Mouse (Mus musculus) lung, embryonic 15.5 days (tissue): Measurements from ENCODE around the gene Serpina10. TPM values are rescaled to one million over a fixed set of nuclear protein-coding genes. Genes with fewer than 3 reads are reported as not detected.

Experiments
- ATAC-seq: fragments of 200-750 bp; cut with Nextera tagmentation; 2 replicates; pipeline ENCODE4 v1.8.0; 2017; ENCODE audit warnings: moderate number of reproducible peaks, borderline replicate concordance; ENCODE audit not compliant: low FRiP score, low TSS enrichment; ENCODE audit errors: extremely low read depth
- H3K27ac ChIP-seq: fragments of 300-500 bp; sonication (generic); 2 replicates; pipeline ENCODE4 v1.5.1; 2015; ENCODE audit warnings: moderate library complexity, mild to moderate bottlenecking, inconsistent platforms
- H3K27me3 ChIP-seq: fragments of 300-500 bp; sonication (generic); 2 replicates; pipeline ENCODE4 v1.6.1; 2015; ENCODE audit warnings: inconsistent platforms
- H3K36me3 ChIP-seq: fragments of 300-500 bp; sonication (generic); 2 replicates; pipeline ENCODE4 v1.6.1; 2015; ENCODE audit warnings: inconsistent platforms
- H3K4me1 ChIP-seq: fragments of 300-500 bp; sonication (generic); 2 replicates; pipeline ENCODE4 v1.6.1; 2015; ENCODE audit warnings: inconsistent platforms
- H3K4me2 ChIP-seq: fragments of 300-500 bp; sonication (generic); 2 replicates; pipeline ENCODE4 v1.6.1; 2015; ENCODE audit warnings: inconsistent platforms, mild to moderate bottlenecking, moderate library complexity
- H3K4me3 ChIP-seq: fragments of 300-500 bp; sonication (generic); 2 replicates; pipeline ENCODE4 v1.5.1; 2015; ENCODE audit warnings: mild to moderate bottlenecking, inconsistent platforms
- H3K9ac ChIP-seq: fragments of 300-500 bp; sonication (generic); 2 replicates; pipeline ENCODE4 v1.6.1; 2015; ENCODE audit warnings: inconsistent platforms
- H3K9me3 ChIP-seq: fragments of 300-500 bp; sonication (generic); 2 replicates; pipeline ENCODE4 v1.6.1; 2016; ENCODE audit warnings: inconsistent platforms
- WGBS: fragments of 180-500 bp; shearing (Covaris S2); methylation state at CpG from one replicate; pipeline ENCODE4 v1.1.7; 2015; 5-methylcytosine and 5-hydroxymethylcytosine counted together
- polyA plus RNA-seq: library from polyadenylated mRNA; unstranded; fragments of >200 nt; fragmentation: Nextera tagmentation; extraction: Ambion mirVana; gene quantifications from 2 replicates; pipeline ENCODE4 v1.2.1, GENCODE M21; 2015

Gene Serpina10
- polyA plus RNA-seq, 1 experiment from 2014 or later: 0.24 TPM

DNA sequence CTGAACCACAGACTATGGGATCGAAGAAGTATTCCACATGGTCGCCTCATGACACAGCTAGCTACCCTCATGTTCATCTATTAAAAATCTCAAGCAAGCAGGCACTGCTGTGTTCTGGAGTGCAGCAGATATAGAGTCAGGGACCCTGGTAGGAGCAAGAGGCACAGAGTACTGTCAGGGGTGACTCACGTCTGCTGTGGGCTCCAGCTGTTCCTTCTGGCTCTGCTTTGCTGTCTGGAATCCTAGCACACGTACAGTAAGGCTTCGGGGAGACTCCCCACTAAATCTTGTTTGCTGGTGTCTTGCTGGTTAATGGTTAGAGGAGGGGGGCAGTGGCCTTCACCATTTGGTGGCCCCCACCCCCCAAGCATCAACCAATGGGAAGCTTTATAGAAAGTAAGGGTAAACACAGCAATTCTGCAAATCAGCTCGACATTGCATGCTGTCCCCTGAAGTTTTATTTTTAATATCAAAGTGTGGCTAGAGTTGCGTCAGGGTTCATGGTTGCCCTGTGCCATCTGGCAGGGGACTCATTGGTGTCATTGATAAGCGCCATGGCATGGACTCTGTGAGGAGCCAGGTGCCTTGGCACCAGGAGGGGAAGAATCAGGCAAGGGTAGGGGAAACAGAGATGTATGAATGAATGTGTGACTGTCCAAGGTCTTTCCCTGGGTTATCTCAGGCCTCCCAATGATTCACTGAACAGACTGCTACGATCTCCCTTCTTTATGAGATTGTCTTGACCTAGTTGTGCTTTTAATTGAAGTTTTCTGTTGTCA is 25.8 kb upstream of the Serpina10 start, which contains the start of gene Serpina6:
Serpina6 (minus strand) TSS at position 365 of the 779 bp plus-strand sequence.
- Histone ChIP-seq H3K4me2 (no peak within 1 kb of the TSS), H3K36me3 (no peaks in the 10 kb centered on the region), H3K4me1 (peaks cover 6% of the 10 kb centered on the region; the same call in 1 of the 2 replicates), H3K27me3 (no peaks in the 10 kb centered on the region), H3K27ac (no peak within 1 kb of the TSS), H3K9ac (no peak within 1 kb of the TSS), H3K4me3 (no peak within 1 kb of the TSS), H3K9me3 (no peaks in the 10 kb centered on the region)
- ATAC-seq: no peak
- WGBS: 64% methylated on average over 9 of the region's 9 CpGs

DNA sequence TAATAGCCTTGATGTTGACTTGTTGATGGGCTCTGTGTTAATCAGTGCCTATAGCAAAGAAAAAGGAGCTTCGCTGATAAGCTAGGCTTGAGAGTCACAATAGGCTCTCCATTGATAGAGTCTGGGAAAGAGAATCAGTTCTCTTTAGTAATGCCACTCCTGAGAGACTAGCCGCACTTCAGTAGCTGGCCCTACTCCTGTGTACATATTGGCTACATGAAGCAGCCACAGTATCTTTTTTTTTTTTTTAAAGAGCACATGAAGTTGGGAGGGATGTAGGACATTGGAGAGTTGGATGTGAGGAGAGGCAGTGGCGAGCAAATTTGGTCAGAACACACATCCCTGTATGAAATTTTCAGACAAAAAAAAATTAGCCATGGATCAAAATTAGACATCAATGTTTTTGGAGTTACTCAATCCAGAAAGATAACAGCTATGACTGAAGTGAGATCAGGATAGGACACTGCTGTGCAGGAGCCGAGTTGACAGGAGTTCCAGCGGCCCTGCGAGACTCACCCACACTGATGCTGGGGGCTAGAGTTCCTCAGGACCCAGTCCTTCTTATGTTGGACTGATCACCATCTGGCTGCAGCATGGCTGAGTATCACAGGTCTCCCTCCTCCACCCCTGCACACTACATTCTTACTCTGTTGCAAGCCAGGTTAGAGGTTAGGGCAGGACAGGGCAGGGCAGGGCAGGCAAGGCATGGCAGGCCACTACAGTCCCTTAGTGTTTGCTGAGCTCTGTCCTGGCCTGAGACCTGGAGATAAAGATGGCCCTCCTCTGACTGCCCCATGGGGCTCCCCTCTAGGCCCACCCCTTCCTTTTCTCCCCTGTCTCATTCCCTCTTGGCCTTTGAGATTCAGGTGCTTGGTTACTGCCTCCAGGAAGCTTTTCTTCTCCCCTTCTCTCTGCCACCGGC is 24.1 kb upstream of the Serpina10 start:
- H3K36me3 ChIP-seq: no peaks in the 10 kb centered on the region
- H3K27ac ChIP-seq: no peak overlapping the region
- H3K4me1 ChIP-seq: peaks cover 6% of the 10 kb centered on the region; the same call in 1 of the 2 replicates
- H3K4me3 ChIP-seq: no peak overlapping the region
- no peak overlapping the region for H3K4me2 ChIP-seq
- peak; percentile 31 for ATAC-seq
- no peaks in the 10 kb centered on the region for H3K9me3 ChIP-seq
- H3K9ac ChIP-seq: no peak overlapping the region
- H3K27me3 ChIP-seq: no peaks in the 10 kb centered on the region
- 46% methylated on average over 7 of the region's 7 CpGs for WGBS

DNA sequence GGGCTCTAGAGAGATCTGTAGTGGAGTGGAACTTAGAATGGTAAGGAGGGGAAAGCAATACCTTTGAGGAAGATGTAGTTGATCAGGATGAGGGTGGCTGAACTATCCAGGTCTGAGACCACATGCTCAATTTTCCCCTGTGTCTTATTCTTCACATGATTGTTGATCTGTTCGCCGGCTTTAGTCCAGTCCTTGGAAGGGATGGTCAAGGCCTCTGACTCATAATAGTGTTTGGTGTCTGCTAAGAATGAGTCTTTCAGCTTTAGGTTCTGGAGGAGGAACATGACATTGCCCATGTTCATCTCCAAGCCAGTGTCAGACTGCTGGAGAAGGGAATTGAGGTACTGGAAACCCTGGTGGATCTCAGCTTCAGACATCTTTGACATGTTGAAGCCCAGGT is 22.6 kb upstream of the Serpina10 start:
- H3K27me3 ChIP-seq: no peaks in the 10 kb centered on the region
- H3K4me1 ChIP-seq: peaks cover 6% of the 10 kb centered on the region; the same call in 1 of the 2 replicates
- H3K4me3 ChIP-seq: no peak overlapping the region
- no peaks in the 10 kb centered on the region for H3K36me3 ChIP-seq
- no peak overlapping the region for H3K4me2 ChIP-seq
- no peak overlapping the region for H3K27ac ChIP-seq
- WGBS: 92% methylated on average over 2 of the region's 2 CpGs
- no peaks in the 10 kb centered on the region for H3K9me3 ChIP-seq
- ATAC-seq: no peak
- no peak overlapping the region for H3K9ac ChIP-seq

DNA sequence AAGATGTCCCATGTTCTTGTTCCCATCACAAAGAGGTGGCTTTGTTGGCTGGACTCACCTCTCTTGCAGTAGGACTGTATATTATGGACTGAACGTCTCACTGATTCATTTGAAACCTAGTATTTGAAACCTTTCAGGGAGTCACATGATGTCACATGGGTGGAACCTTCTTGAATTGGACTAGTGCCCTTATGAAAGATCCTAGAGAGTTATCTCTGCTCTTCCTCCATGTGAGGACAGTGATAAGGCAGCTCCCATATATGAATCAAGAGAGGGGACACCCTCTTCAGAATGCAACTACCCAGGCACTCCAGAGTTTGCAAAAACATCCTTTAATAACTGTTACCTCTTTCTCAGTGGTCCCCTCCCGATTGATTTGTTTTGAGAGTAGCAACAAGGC is 15.1 kb upstream of the Serpina10 start:
- no peak overlapping the region for H3K4me3 ChIP-seq
- no peak overlapping the region for H3K9ac ChIP-seq
- H3K4me2 ChIP-seq: no peak overlapping the region
- ATAC-seq: no peak
- no peak overlapping the region for H3K27ac ChIP-seq
- no peaks in the 10 kb centered on the region for H3K36me3 ChIP-seq
- H3K9me3 ChIP-seq: no peaks in the 10 kb centered on the region
- no peaks in the 10 kb centered on the region for H3K27me3 ChIP-seq
- WGBS: 80% methylated on average over 2 of the region's 2 CpGs
- no peaks in the 10 kb centered on the region for H3K4me1 ChIP-seq

DNA sequence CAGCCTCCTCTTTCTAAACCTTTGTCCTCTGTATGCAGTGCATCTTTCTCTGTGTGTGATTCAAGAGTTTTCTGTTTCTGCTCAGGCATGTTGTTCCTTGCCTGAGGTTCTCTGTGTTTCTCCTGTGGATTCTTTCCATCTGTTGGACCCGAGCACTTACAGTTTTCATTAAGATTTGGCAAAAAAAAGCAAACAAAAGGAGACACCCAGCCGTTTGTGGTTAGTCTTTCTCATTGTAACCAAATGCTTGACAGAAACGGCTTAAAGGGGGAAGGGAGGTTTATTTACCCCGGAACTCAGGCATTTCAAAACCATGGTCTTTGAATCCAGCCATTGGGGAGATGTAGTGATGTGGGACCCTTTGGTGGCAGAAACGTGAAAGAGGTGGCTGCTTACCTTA is 13.4 kb upstream of the Serpina10 start:
- no peak overlapping the region for H3K9ac ChIP-seq
- H3K4me3 ChIP-seq: no peak overlapping the region
- H3K36me3 ChIP-seq: no peaks in the 10 kb centered on the region
- no peak overlapping the region for H3K27ac ChIP-seq
- H3K9me3 ChIP-seq: no peaks in the 10 kb centered on the region
- no peaks in the 10 kb centered on the region for H3K27me3 ChIP-seq
- no peak overlapping the region for H3K4me2 ChIP-seq
- no peak for ATAC-seq
- H3K4me1 ChIP-seq: no peaks in the 10 kb centered on the region
- 20% methylated on average over 5 of the region's 5 CpGs for WGBS

DNA sequence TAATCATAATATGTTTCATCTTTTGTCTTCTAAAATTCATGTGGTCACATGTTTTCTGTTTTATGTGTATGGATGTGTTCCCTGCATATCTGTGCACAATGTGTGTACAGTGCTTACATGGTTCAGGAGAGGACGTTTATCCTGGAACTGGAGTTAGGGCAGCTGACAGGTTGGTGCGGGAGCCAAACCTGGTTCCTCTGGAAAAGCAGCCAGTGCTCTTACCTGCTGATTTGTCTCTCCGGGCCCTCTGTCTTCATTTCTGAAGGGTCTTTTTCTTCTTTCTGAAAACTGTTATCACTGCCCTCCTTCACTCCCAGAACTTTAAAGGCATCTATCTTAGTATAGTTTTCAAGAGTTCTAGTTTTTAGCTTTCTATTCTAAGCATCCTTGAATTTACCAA is 12.6 kb upstream of the Serpina10 start:
- Histone ChIP-seq H3K36me3 (no peaks in the 10 kb centered on the region), H3K9ac (no peak overlapping the region), H3K4me3 (no peak overlapping the region), H3K4me2 (no peak overlapping the region), H3K27me3 (no peaks in the 10 kb centered on the region), H3K9me3 (no peaks in the 10 kb centered on the region), H3K27ac (no peak overlapping the region), H3K4me1 (no peaks in the 10 kb centered on the region)
- no peak for ATAC-seq
- 67% methylated on average over 3 of the region's 3 CpGs for WGBS

DNA sequence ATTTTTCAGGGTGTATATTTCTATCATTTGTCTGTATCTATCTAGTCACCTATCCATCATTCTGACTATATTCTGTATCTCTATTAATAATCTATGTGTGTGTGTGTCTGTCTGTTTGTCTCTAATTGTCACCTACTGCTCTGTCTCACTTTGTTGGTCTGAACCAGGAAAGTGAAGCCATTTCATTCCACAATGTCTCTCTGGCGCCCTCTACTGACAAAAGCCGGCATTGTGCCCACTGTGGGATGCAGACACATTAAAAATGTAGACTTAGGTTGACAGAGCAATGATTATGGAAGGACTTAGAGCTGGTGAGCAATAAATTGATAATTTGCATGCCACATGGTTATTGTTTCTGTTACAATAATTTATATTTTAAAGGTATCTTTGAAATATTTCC is 12.1 kb upstream of the Serpina10 start:
- WGBS: 0% methylated on average over 2 of the region's 2 CpGs
- no peak; the same call in 1 of the 2 replicates for ATAC-seq

DNA sequence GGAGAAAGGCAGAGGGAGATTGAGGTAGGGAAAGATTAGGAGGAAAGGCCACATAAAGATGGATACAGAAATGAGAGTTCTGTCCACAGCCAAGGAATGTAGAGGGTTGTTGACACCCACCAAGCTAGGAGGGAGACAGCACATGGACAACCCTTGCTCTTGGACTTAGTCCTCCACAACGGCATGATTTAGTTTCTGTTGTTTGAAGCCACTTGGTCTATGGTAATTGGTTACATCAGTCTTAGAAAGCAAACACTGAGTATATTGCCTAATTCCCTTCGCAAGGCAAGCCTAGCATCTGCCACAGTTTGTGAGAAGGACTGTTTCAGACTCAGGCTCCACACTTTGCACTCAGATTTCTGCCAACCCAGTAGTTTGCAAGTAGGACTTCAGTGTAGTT is 4.6 kb upstream of the Serpina10 start:
- Histone ChIP-seq H3K9me3 (no peaks in the 10 kb centered on the region), H3K4me2 (no peak overlapping the region), H3K27me3 (no peaks in the 10 kb centered on the region), H3K36me3 (no peaks in the 10 kb centered on the region), H3K4me1 (no peaks in the 10 kb centered on the region), H3K27ac (no peak overlapping the region), H3K4me3 (no peak overlapping the region), H3K9ac (no peak overlapping the region)
- ATAC-seq: no peak
- WGBS: 82% methylated on average over 2 of the region's 2 CpGs

More for the DNA sequence above, 12.1 kb upstream of the Serpina10 start:
- no peaks in the 10 kb centered on the region for H3K4me1 ChIP-seq
- H3K4me3 ChIP-seq: no peak overlapping the region
- no peak overlapping the region for H3K4me2 ChIP-seq
- H3K36me3 ChIP-seq: no peaks in the 10 kb centered on the region
- H3K27me3 ChIP-seq: no peaks in the 10 kb centered on the region
- no peak overlapping the region for H3K27ac ChIP-seq
- H3K9me3 ChIP-seq: no peaks in the 10 kb centered on the region
- H3K9ac ChIP-seq: no peak overlapping the region

DNA sequence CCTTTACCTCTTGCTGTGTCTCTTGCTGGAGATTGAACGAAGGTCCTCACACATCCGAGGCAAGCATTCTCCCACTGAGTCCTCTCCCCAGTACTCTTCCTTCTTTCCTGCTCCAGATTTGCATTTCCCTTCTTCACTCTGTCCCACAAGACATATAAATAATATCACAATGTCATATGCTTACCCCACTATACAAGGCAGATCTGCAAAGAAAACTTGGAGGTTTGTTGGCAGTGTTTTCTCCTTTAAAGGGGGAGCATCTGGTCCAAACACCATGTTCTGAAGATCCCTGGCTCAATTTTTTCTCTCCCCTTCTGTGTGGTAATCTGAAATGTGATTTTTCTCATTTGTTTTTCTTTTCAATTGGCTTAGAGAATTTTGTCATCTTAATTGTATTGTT is 3.2 kb upstream of the Serpina10 start:
- ATAC-seq: no peak
- WGBS: 78% methylated on average over 2 of the region's 2 CpGs
- no peaks in the 10 kb centered on the region for H3K9me3 ChIP-seq

DNA sequence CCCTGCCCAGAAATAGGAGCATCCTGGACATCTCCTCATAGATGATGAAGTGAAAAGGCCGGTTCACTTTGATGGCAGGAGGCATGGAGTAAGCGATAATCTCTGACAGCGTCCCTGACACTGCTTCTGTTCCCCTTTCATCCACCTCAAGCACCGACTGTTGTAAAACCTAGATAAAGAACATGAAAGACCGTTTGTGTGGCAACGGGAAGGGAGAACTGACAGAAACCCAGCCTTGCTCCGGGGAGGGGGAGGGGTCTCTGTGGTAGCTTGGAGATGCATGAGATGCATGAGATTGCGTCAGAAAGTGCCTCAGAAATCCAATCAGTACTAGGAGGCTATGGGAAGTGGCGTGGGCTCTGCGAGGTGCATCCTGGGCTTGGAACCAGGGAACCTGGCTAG is 14.4 kb downstream of the Serpina10 start:
- ATAC-seq: no peak
- Histone ChIP-seq H3K4me2 (no peak overlapping the region), H3K4me1 (no peaks in the 10 kb centered on the region), H3K36me3 (no peaks in the 10 kb centered on the region), H3K4me3 (no peak overlapping the region), H3K9ac (no peak overlapping the region), H3K27ac (no peak overlapping the region), H3K27me3 (no peaks in the 10 kb centered on the region), H3K9me3 (no peaks in the 10 kb centered on the region)
- 51% methylated on average over 10 of the region's 10 CpGs for WGBS

More for the DNA sequence above, 3.2 kb upstream of the Serpina10 start:
- Histone ChIP-seq H3K36me3 (no peaks in the 10 kb centered on the region), H3K27ac (no peak overlapping the region), H3K4me2 (no peak overlapping the region), H3K27me3 (no peaks in the 10 kb centered on the region), H3K4me3 (no peak overlapping the region), H3K4me1 (no peaks in the 10 kb centered on the region), H3K9ac (no peak overlapping the region)

DNA sequence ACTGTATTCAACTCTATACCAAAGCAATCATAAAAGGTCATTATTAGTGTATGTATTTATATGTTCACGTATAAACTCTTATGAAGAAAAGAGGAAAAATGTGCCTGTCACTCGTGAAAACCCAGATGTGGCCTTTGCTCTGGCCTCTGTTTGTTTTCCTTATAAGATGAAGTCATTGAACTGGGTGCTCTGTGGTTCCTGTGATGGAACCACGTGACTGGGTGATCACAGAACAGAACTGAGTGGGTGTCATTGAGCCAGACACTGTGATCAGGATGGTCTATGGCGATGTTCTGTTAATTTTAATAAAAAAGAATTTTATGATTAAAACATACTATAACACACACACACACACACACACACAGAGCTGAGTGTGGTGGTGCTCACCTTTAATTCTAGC is 15.5 kb downstream of the Serpina10 start:
- whole genome bisulfite sequencing: 64% methylated on average over 4 of the region's 4 CpGs
- Histone ChIP-seq H3K27ac (no peak overlapping the region), H3K4me2 (no peak overlapping the region), H3K9me3 (no peaks in the 10 kb centered on the region), H3K9ac (no peak overlapping the region), H3K36me3 (no peaks in the 10 kb centered on the region), H3K4me3 (no peak overlapping the region), H3K4me1 (no peaks in the 10 kb centered on the region), H3K27me3 (no peaks in the 10 kb centered on the region)
- ATAC-seq: no peak

DNA sequence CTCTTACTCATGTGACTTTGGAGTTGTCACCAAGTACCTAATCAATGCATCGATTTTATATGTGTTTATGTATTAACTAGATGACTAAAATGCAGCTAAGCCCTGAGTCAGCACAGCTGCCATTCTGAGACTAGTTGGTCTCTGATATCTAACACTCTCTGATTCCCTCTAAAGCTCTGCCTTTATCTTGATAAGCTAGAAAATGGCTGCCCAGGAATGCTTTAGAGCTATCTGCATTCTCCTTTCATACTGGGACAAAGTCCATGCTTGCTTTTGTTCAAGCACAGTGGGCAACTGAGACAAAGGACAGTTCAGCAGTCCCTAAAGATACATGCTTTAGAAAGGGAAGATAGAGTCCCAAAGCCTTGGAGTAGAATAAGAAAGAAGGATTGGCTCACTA is 16.1 kb downstream of the Serpina10 start:
- Histone ChIP-seq H3K9ac (no peak overlapping the region), H3K36me3 (no peaks in the 10 kb centered on the region), H3K27ac (no peak overlapping the region), H3K4me2 (no peak overlapping the region), H3K27me3 (no peaks in the 10 kb centered on the region), H3K4me3 (no peak overlapping the region), H3K9me3 (no peaks in the 10 kb centered on the region), H3K4me1 (no peaks in the 10 kb centered on the region)
- no peak for ATAC-seq
- 81% methylated on average over 1 of the region's 1 CpGs for WGBS
